Mouse (Mus musculus): Measurements from ENCODE around the gene Pdpr.
"Not testable (repeated sequence)": the region's sequence is repeated elsewhere in the genome, so short reads cannot be mapped to it uniquely, and the experiment has no call there.

Gene Pdpr

DNA sequence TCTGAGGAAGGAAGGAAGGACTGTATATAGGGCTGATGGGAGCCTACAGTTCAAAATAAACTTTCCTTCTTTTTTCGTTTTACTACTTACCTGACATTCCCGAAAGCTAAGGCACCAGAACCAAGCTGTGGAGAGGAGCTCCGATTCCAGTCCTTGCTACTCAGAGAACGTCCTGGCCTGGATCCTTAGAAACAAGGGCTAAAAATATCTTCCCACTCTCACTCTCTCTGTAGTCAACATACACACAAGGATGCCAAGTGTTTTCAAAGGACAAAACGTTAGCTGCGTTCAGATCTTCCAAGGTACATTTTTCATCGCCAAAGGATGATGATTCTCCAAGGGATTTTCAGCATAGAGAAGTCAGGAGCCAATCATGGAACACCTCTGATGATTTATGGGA, 2.7 kb upstream of the Pdpr start:
- DNase-seq (ENCODE audit: low spot score in 2 of 2): peak in 1 of 2 experiments; percentile 16

DNA sequence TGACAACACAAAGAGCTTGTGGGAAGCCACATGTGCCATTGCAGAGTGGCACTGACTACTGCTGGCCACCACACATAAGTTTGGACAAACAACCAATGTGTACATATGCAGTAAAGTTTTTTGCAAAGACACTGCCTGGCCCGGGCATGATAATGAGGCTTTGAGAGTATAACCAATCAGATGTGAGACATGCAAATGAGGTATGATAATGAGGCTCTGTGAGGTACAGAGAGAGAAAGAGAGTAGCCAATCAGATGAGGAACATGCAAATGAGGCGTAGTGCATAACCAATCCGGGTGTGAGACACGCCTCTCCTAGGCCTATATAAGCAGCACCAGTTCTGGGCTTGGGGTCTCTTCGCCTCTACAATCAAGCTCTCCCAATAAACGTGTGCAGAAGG, 2.1 kb upstream of the Pdpr start, which contains the start of gene Clec18a:
Gene Clec18a, minus strand, starts transcription at position 101 of the 400 bp plus-strand sequence.
- not testable (repeated sequence) for DNase-seq (ENCODE audit: low spot score in 2 of 2)

DNA sequence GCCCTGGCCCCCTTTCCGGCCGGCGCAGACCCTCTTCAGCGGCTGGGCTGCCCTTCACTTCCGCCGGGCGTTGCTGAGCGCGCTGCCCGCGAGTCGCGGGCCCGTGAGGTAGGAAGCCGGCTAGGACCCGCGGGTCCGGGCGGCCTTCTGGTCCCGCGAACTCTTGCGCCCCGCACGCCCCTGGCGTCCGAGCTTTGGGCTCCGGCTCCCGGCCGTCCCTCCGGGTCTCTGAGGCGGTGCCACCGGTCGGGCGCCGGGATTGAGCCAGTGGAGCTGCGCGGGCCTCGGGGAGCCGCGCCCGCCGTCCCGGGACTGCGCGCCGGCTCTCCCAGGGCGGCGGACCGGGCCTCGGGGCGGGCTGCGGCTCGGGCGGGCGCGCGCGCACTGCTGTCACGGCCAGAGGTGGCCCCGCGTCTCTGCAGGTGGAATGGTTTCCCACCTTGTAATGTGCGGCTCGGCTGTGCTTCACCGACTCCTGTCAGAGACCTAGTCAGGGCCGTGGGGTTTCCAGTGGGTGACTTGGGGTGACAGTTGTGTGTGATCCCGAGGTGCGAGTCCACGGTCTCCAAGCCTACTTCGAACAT, 381 bp downstream of the Pdpr start:
- DNase-seq (ENCODE audit: low spot score in 2 of 2): peak in 1 of 2 experiments; percentile 13

DNA sequence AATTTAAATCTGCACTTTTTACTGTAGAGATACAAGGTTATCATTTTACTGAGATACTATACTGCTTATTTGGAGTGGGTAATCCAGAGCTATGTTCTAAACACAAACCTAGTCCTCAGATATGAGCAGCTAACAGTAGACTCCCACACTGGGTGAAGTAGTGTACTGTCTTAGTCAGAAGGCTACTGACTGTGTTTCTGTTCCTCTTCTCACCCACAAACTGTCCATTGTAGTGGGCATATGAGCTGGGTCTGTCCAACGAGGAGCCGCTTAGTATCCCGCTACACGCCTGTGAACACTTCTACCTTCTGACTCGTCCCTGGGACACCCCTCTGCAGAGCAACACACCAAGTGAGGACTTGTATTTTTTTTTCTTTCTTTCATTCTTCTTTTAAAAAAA, 20.5 kb downstream of the Pdpr start:
- DNase-seq (ENCODE audit: low spot score in 2 of 2): no peak

DNA sequence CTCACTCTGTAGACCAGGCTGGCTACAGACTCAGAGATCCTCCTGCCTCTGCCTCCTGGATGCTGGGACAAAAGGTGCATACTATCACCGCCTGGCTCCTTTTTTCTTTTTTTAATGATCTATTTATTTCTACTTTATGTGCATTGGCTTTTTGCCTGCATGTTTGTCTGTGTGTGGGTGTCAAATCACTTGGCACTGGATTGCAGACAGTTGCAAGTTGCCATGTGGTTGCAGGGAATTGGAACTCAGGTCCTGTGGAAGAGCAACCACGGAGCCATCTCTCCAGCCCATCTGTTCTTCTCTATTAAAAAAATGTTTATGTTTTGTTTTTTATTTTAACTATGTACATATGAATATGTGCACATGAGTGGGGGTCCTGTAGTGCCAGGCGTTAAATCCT, 25.1 kb downstream of the Pdpr start:
- DNase-seq (ENCODE audit: low spot score in 2 of 2): no peak

DNA sequence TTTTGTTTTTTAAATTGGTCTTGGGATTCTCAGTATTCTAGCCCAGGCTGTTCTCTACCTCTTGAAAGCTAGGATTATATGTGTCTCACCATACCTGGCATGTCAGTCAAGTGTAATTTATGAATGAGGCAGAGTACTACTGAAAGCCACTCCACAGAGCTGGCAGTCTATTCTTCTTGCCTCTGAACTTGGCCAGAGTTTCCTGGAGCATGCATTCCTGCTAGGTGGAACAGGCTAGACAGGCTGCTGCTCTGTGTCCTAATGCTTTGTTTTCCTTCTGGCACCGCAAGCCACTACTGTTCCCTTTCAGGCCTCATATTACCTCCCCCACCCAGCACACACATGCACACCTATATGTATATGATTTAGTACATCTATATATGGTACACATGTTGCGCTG, 36.3 kb downstream of the Pdpr start:
- DNase-seq (ENCODE audit: low spot score in 2 of 2): no peak

DNA sequence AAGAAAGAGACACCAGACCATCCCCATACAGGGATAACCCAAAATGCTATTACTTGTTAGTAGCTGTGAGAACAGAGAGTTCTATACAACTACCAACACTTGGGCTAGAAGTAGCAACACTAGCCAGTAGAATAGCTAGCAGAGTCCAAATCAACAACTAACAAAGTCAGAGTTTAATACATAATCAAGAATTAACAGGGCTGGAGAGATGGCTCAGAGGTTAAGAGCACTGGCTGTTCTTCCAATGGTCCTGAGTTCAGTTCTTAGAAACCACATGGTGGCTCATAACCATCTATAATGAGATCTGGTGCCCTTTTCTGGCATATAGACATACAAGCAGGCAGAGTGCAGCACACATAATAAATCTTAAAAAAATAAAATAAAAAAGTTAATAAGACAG, 48.1 kb downstream of the Pdpr start:
- DNase-seq (ENCODE audit: low spot score in 2 of 2): no peak

DNA sequence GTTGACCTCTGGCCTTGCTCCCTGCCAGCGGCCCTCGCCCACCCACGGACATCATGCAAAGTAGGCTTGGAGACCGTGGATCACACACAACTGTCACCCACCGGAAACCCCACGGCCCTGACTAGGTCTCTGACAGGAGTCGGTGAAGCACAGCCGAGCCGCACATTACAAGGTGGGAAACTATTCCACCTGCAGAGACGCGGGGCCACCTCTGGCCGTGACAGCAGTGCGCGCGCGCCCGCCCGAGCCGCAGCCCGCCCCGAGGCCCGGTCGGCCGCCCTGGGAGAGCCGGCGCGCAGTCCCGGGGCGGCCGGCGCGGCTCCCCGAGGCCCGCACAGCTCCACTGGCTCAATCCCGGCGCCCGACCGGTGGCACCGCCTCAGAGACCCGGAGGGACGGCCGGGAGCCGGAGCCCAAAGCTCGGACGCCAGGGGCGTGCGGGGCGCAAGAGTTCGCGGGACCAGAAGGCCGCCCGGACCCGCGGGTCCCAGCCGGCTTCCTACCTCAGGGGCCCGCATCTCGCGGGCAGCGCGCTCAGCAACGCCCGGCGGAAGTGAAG, 50.5 kb downstream of the Pdpr start:
- not testable (repeated sequence) for DNase-seq (ENCODE audit: low spot score in 2 of 2)

DNA sequence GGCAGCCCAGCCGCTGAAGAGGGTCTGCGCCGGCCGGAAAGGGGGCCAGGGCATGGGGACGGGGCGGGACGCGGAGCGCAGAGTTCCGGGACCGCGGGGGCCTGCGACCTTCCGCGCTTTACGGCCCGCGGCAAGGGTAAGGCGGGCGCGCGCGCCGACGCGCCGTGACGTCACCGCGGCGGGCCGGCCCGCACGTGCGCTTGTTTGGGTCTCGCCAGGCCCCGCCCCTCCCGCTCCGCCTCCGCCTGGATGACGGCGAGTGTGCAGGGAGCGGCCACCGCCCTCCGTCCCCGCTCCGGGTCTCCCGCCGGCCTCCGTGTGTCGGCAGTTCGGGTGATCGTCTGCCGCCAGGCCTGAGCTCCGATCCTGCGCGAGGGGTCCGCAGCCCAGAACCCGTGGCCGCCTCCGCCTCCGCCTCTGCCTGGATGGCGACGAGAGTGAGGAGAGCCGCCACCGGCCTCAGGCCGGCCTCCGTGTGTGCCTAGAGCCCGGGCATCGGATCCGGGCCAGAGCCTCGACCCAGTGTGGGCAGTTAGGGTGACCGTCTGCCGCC, 51.1 kb downstream of the Pdpr start:
- DNase-seq (ENCODE audit: low spot score in 2 of 2): peak; percentile 59 to 89

DNA sequence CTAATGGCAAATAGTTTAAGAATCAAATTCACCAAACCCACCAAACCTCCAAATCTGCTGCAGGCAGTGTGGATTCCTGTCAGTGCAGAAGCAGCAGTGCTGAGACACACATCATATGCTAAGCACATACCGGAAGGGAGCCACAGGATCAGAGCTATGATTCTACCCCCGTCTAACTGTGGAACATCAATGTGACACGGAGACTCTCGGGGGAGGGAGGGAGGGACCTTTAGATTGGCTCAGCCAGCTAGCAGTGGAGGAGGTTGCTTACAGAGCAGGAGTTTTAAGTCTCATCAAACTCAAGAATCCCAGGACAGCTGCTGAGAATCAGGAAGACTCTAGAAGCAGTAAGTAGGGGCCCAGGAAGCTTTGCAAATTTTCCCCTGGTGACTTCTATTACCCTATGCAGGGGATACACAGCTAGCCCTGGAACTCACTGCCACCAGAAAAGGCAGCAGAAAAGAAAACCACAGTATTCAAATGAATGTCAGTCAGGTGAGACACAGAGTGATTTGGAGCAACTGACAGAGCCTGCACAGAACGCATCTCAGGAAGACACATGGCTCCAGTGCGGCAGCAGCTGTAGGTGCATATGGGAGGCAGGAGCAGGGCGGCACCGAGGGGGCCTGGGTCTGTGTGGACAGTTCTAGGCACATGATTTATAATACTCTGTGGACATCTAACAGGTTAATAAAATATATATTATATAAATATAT, 61.4 kb downstream of the Pdpr start:
- DNase-seq (ENCODE audit: low spot score in 2 of 2): no peak

DNA sequence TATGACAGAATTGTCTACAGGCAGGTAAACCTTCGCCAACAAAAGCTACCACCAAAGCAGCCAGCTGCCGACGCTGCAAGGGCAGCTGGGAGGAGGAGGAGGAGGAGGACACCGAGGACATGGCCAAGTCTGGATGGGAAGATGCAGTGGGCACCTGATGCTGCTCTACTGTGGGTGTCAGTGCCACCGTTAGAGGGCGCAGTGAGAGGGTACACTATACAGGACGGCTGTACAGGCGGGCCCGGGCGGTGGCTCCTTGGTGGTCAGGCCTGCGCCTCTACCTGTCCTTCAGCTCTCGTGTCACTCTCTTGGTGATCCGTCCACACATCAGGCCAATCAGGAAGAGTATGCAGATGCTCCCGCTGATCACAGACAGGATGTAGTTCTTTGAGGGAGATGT, 63.2 kb downstream of the Pdpr start:
- DNase-seq (ENCODE audit: low spot score in 2 of 2): peak in 1 of 2 experiments; percentile 51

DNA sequence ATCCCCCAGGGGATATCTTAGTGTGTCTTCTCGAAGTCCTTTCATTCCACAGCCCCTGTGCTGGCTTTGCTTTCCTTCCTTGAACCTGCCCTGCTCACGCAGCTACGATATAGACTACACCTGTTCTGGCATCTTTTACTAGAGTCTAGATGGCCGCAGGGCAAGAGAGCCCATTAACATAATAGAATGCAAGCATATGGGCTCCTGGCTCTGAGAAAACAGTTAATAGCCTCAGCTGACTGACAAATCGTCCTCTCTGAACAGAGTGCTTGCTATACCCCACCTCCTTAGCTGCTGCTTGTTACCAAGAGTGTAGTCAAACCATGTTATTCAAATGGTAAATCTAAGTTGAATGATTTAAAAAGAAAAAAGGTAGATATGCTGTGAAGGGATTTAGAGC, 77.2 kb downstream of the Pdpr start:
- no peak for DNase-seq (ENCODE audit: low spot score in 2 of 2)

DNA sequence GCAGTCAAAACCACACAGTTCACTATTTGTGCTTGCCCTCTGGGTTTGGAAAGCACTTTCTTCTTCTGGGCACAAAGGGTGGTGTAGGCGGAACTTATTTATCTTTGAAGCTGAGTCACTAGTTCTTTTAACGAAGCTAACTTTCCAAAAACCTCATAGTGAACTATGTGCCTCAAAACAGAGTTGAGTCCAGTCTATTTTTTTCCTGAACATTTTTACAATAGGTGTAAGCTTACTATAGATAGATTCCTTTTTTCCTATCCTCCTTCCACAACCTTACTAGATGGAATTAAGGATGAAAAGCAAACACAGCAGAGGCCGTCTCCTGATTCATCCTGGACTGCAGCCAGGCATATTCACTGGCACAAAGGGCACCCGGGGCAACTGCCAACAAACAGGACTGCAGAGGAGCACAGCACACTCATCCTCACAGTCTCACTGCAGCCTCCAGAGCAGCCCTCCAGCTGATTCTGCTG, 91.1 kb downstream of the Pdpr start:
- peak in 1 of 2 experiments; percentile 60 for DNase-seq (ENCODE audit: low spot score in 2 of 2)
